Mouse (Mus musculus) CD4-positive naive resting alpha-beta T cell, adult 57 days (primary cell): ENCODE measurements around the gene Olfr1336. TPM values are rescaled to one million over a fixed set of nuclear protein-coding genes. Genes with fewer than 3 reads are reported as not detected.

Experiments used
- total RNA-seq: library from RNA; stranded (reverse); gene quantifications from one replicate; pipeline ENCODE4 v1.2.4, GENCODE M21; 2023

Olfr1336 gene
- not detected for total RNA-seq

DNA sequence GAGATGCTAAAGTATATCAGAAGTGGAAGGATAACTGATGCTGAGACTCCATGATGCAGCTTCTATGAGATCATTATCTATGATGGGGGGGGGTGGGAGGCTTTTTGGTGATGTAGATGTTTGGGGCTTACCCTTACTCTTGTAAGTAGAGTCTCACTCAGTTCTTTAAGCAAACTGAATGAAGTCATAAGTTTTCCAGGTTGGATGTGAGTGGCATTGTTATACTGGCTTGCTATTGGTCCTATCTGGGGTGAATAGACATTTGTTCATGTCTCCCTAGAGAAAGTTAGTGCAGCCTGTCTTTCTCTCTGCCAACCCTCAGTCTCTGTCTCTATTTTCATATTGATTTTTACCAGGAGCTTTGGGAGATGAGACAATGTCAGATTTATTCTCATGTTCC lies at the start of gene Olfr1336:
Gene Olfr1336, plus strand, starts transcription at position 301 of the 400 bp plus-strand sequence.

DNA sequence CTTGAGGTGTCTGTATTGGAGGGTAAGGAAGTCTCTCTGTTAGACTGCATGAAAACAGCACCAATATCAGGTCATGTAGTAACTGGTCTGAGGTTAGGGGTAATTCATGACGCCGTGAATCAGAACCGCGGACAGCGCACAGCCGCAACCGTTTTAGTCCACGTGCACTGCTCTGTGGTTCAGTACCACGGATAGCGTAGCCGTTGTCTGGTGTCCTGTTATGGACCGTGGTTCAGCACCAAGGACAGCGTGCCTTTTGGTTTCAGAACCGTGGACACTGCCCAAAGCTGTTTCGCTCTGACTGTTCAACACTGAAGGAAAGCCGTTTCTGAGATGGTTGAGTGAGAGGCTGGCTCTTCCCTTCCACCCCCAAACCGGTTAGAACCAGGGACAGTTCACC lies 45.9 kb upstream of the Olfr1336 start, which contains the start of gene Gm20715:
Gene Gm20715, plus strand, starts transcription at position 235 of the 400 bp plus-strand sequence.

DNA sequence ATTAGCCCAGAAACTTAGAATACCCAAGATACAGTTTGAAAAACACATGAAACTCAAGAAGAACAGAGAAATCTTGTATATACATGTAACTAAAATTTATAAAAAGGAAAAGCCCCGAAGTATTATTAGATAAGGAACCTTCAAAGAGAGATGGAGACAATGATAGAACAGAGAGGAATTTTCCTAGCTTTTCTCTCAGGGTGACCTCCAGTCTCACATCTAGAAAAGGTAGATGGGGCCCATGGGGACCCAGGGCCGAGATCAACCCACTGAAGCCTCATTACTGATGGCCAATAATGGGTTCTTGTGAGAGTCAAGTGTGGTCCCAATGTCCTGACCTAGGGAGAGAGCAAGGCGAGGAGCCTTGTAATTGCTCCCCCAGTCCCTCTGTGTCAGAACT lies 17.6 kb upstream of the Olfr1336 start, which contains the start of gene Olfr1344:
Gene Olfr1344, plus strand, starts transcription at position 301 of the 400 bp plus-strand sequence.

DNA sequence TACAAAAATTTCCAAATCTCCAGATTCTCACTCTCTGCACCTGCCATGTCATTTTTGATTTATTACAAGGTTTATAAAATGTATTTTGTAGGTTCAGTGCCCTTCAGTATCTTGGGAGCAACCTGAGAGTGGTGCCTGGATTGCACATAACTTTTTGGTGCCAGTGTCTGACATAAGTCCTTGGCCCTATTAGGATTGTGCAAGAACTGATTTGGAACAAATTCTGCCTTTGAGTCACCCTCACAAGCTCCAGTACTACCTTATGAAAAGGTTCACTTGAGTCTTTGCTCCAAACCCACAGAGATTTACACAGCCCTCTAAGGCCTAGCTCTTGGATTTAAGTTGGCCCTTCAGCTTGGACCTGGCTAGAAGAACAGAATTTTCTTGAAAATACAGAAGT lies 11.0 kb downstream of the Olfr1336 start, which contains the start of gene Olfr1346:
Gene Olfr1346, plus strand, starts transcription at position 151 of the 400 bp plus-strand sequence.

DNA sequence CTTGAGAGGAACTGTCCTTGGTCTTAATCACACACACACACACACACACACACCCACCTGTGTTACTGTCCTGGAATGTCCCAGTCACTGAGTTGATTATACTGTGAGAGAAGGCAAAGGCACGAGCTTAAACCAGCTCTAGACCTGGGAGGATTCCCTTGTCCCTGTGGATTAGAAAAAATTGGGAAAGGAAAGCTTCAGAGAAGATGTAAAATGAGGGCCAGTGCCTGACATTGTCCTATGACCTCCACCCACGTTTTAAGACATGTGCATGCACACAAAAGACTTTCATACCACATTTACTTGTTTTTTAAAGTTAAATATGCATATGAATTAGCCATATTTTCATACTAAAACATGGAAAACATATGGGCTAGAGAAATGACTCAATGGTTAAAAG lies 30.9 kb downstream of the Olfr1336 start, which contains the start of gene Olfr5:
Gene Olfr5, minus strand, starts transcription at position 101 of the 400 bp plus-strand sequence.

DNA sequence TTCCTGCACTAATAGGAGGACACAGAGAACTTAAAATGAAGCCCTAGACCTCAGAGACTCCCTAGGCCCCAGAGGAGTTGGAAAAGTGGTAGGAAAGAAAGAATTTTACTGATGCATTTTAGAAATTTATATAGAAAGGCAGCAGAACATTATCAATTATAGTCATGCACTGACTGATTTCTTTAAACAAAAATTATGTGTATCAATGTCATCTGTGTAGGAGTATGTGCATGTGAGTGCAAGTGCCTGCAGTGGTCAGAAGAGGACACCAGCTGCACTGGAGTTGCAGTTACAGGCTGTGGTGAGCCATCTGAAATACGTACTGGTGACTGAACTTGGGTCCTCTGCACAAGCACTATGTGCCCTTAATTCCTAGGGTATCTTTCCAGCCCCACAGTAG lies 43.7 kb downstream of the Olfr1336 start, which contains the start of gene Olfr1347:
Gene Olfr1347, minus strand, starts transcription at position 101 of the 400 bp plus-strand sequence.

DNA sequence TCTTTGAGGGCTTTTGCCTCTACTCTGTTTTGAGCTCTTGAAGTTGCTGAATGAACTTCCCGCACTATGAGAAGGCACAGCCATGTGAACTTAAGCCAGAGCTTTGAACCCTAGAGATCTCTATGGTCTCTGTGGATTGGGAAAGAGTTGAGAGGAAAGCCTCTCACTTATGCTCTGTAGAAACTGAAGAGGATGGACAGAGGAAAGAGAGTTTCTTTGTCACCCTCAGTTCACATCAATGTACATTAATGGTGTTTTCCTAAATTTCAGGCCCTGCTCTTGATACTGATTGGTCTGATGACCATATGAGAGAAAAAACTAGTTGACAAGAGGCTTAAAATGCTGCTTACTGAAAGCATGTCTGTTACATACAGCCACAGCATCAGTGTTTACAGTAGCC lies 52.7 kb downstream of the Olfr1336 start, which contains the start of gene Olfr1348:
Gene Olfr1348, minus strand, starts transcription at position 101 of the 400 bp plus-strand sequence.

Other genes starting within 250 kb of the Olfr1336 start
- not detected for gene Zscan5b, start 233.9 kb upstream of the Olfr1336 start, total RNA-seq
- gene Epp13, start 203.5 kb upstream of the Olfr1336 start, total RNA-seq: not detected
- 2.9 TPM for gene Zfp667, start 169.6 kb upstream of the Olfr1336 start, total RNA-seq
- 2.7 TPM for gene Zfp583, start 124.9 kb upstream of the Olfr1336 start, total RNA-seq
- gene Gm3854, start 112.4 kb upstream of the Olfr1336 start, total RNA-seq: 1.1 TPM
- gene Zfp78, start 92.9 kb upstream of the Olfr1336 start, total RNA-seq: 2.5 TPM
- gene Zfp28, start 72.9 kb upstream of the Olfr1336 start, total RNA-seq: 3.5 TPM
- not detected for gene Smim17, start 57.5 kb upstream of the Olfr1336 start, total RNA-seq
- gene Gm20715, start 45.9 kb upstream of the Olfr1336 start, total RNA-seq: not detected
- gene Olfr1344, start 17.5 kb upstream of the Olfr1336 start, total RNA-seq: not detected
- not detected for gene Olfr1346, start 10.9 kb downstream of the Olfr1336 start, total RNA-seq
- not detected for gene Olfr5, start 30.8 kb downstream of the Olfr1336 start, total RNA-seq
- not detected for gene Olfr1347, start 43.6 kb downstream of the Olfr1336 start, total RNA-seq
- not detected for gene Olfr1348, start 52.6 kb downstream of the Olfr1336 start, total RNA-seq
- gene Olfr1349, start 66.8 kb downstream of the Olfr1336 start, total RNA-seq: not detected
- not detected for gene Olfr1350, start 108.7 kb downstream of the Olfr1336 start, total RNA-seq
- gene Zim1, start 240.3 kb downstream of the Olfr1336 start, total RNA-seq: not detected